Mouse (Mus musculus) lung, adult 18-20 months (tissue): ENCODE data around the gene Sel1l.

ENCODE experiments used
- DNase-seq, 2 experiments: peaks; one replicate each; pipeline ENCODE4 v3.0.0; 2022; ENCODE audit warnings: mixed read lengths in 2 of 2

Gene Sel1l

DNA sequence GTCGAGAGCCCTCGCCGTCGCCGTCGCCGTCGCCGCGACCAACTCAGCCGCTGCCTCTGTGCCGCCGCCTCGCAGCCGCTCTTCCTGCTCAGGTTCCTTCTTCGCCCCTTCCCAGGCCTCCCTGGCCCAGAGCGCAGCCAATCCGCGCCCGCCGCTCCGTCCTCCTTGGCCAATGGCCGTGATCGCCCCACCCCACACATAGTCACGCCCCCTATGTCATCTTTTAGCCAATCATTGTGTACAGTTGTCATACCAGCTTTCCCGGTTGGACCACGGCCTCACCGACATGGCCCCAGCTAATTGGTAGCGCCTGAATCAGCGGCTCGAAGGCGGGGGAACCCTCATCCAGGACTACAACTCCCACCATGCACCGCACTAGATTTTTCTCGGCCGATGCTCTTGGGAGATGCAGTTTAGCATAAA, at the start of gene Sel1l:
Gene Sel1l, minus strand, starts transcription at position 113 of the 423 bp plus-strand sequence.
- DNase-seq = peak; percentile 99

DNA sequence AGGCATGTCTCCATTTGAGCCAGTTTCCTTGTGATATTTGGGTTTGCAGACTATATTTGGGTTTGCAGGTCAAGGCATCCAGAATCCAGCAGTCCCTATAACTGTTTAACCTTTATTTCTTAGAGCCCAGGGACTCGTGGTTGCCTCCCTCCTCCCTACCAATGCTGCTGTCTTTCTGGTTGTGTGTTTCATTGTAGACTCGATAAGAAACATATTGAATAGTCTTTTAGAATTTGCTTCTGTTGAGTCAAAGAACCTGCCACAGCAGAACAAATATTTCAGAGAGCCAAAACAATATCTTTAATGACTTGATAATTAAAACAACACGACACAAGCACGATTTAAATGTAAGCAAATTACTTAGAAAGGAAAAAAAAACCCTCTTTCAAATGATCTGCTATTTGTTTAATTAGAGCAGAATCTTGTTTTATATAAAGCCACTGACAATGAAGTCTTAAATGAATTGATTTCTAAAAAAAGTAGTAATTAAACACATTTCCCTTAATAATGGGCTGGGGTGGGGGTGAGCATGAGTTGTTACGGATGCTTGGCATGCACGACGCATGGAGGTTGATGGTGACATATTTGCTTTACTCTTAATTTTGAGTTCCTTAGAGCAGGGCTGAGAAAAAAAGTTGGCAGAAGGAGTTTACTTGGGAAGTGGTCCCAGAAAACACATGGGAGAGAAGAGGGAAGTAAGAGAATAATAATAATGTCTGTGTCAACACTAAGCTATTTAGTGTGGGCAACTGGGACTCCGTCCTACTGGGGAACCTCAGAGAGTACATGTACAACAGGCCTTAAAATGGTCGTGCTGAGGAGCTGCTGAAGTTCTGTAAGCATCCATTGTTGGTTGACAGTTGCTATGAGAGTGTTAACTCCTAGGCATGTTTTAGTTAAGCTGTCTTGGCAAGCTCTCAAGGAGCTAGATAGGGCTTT, 43.9 kb upstream of the Sel1l start:
- no peak for DNase-seq

DNA sequence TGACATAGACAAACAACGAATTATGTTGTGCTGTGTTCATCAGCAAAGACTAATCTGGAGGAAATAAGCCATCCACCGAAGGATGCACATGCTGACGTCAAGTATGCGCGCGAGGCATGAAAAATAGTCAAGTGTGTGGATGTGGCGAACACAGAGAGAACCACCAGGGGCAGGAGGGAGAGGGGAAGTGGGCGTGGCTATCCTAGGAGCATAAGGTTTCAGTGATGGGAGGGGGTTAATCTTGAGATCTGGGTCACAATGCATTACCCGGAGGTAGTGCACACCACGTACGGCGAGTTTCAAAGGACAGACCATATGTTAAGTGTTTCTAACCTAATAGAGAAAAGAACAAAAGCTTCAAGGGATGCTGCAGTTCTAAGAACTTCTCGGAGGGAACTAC, 31.5 kb upstream of the Sel1l start:
- DNase-seq = no peak

- no peak for DNase-seq
Measured at GRCm38 (mm10) chr12:91878912-91879250, 29.9 kb upstream of the Sel1l start.

- DNase-seq = no peak
Measured at GRCm38 (mm10) chr12:91878056-91878911, 29.3 kb upstream of the Sel1l start.

- DNase-seq = peak; percentile 14 to 41
Measured at GRCm38 (mm10) chr12:91877646-91878045, 28.7 kb upstream of the Sel1l start.

DNA sequence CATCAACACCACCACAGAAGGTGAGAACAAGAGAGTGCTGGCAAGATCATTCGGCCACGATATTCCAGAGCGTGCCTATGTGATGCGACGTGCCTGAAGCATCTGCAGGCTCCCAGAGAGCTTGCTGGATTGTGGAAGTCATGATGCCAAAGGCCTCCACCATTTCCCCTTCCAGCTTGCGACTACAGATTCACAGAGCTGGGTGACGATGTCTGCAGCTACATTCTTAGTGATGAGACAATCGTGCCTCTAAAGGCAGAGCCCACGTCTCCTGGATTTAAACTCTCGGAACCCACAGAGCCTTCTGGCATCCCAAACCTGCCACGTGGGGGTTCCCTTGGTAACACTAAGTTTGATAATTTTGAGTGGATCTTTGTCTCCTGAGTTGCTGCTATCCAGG, 21.7 kb upstream of the Sel1l start:
- no peak for DNase-seq

DNA sequence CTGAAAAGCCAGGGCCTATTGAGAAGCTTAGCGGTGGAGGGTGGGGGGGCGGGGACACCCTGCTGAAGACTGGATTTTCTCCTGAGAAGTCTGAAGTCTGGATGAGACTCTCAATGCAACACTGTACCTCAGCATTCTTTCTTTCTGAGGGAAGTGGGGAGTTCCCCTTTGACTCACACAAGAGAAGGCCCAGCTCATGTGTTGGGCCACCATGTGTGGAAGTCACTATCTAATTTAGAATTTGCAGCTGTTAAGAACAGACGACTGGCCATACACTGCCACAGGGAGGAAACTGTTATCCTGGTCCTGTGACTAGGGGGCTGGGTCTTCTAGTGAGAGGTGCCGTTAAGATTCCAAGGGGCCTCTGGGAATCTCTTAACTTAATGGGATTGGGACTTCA, 20.4 kb upstream of the Sel1l start:
- no peak for DNase-seq

DNA sequence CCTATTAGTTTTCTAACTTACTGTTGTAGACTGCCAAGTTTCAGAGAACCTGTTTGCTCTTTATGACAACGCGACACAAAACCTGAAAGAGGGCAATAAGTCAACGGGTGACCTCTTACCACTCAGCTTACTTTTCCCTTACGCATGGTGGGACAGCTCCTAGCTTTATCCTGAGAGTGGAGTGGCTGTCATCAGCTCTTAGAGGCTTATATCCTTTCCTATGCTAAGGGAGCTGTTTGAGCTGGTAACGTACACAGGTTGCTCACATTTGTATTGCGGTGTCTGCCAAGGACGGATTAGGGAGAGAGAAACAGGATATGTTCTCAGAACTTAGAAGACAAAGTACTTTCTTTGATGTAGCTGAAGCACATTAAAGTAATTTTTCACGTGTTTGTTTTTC, 5.4 kb upstream of the Sel1l start:
- peak in 1 of 2 experiments; percentile 12 for DNase-seq

DNA sequence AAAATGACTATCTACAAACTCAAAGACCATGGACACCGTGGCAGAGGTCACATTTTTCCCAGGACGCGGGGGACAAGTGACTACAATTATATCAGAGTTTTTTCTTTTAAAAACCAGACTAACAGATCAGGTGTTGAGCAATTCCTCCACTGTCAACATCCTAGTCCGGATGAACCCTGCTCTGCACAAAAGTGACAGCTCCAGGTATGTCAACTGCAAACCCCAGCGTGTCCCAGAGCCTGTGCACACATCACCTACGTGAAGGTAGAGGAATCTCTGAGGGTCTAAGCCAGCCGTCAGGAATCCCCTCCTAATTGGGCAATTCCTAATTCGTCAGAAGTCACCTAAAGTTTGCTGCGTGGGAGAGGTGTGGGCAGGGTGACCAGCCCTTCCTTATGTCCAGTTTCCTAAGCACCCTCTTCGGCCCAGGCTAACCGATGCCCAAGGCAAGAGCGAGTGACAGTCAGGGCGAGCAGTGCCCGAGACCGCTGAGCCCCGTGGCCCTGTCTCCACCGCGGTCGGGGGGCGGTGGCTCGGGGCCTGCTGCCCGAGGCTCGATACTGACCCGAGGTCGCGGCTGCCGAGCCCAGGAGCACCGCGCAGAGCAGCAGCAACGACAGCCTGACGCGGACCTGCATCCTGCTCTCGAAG, 438 bp downstream of the Sel1l start:
- peak; percentile 5 to 10 for DNase-seq

- no peak for DNase-seq
Measured at GRCm38 (mm10) chr12:91846038-91846437, 2.9 kb downstream of the Sel1l start.

- DNase-seq = peak; percentile 18 to 38
Measured at GRCm38 (mm10) chr12:91845393-91845792, 3.6 kb downstream of the Sel1l start.

DNA sequence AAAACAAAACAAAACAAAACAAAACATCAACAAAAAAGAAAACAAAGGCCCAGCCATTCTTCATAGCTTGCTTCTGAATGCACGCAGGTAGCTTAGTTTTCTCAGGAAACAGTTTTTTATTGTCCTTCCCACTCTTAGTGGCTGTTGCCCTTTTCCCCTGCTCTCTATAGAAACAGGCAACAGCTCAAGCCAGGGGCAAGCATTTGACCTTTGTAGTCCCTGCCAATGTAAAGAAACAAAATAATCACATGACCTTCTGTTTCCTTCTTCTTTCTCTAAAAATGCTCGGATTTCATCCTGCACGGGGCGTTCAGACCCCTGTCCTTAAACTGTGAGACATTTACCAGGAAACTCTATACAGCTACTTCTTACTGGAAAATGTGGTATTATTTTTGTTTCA, 4.4 kb downstream of the Sel1l start:
- DNase-seq = peak in 1 of 2 experiments; percentile 18

GRCm38 (mm10) chr12:91843888-91844287, 5.1 kb downstream of the Sel1l start:
- no peak for DNase-seq

DNA sequence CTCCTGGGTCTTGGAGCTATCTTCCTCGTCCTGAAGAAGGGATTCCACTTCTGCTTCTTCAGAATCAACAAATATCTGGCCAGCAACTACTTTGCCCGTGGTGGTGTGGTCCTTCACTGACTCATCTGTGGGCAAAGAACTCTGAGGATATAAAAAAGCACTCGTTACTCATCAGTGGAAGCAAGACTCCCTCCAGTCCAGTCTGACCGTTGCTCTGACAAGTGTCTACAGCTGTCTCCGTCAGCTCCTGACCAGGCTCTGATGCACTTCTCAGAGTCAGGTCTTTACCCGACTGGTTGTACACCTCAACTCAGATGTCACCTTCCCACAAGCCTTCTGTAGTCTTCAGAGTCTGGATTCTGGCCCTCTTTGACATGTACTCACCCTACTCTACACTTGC, 7.2 kb downstream of the Sel1l start:
- DNase-seq = no peak

GRCm38 (mm10) chr12:91838261-91838660, 10.7 kb downstream of the Sel1l start:
- no peak for DNase-seq

DNA sequence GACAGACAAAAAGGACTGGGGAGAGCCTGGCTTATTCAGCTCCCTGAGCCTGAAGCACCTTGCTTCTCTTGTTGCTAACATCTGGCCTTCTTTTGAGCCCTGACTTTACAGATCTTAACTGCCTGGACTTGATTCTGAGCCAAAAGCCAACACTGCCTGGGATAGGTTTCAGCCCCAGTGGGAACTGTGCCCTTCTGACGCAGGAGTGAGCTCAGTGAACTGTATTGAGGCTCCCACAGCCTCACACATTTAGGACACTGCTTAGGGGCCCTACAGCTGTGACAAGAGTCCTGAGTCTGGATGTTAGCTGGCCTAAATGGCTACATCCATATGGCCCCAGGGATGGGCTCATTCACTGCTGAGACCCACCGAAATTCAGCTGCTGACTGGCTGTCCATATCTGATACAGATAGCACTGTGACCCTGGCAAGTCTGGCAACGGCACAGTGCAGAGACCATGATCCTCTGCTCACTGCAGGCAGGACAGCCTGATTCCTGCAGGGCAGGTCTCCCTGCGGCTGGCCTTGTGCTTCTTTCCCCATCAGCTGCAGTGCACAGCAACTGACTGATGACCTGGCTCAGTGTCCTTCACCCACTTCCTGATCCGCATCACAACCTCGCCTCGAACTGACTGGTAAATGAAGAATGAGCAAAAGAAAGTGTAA, 11.4 kb downstream of the Sel1l start:
- no peak for DNase-seq

- no peak for DNase-seq
Measured at GRCm38 (mm10) chr12:91833939-91834333, 15.0 kb downstream of the Sel1l start.

DNA sequence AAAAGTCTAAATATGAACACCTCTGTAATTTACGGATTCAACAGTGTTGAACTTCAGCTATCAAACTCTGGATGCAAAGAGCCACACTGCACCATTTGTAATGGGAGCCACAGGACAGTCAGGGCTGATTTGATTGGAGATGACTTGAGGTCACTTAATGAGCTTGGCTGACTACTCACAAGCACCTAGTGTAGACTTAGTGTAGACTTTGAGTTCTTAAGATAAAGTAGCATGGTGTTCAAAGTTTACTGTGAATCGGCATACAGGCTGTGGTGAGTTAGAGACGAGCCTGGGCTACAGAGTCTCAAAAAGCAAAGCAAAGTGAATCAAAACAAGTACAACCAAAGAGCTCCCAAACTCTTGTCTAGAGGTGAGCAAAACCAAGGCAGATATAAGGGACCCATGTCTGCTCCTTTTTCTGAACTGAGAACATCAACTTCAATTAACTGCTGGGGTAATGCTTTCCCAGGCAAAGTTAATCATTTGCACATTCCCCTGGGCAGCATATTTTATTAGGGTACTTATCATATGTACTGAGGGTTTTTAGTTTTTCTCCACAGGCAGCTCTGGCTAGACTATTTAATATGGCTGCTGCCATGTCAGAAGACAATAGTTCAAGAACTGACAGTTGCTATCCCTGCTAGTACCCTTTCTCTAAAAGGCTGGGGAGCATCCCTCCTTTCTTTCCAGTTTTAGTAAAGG, 15.6 kb downstream of the Sel1l start:
- DNase-seq = no peak

DNA sequence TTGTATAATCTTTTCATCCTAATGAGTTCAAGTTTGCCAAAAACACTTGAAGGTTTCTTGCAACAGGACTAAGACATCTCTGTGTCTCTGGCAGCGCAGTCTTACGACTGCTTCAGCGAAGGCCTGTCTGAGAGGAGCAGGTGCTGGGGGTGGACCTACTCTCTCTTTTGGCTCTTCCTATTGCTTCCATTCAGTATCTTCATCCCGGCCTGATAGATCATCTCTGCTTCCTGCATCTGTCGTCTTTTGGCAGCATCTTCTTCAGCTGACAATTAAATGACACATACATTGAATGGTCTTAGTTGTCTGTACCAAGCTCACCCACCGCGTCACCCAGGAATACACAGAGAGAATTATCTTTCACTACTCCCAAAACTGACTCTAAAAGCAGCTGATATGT, 17.5 kb downstream of the Sel1l start:
- DNase-seq = no peak

DNA sequence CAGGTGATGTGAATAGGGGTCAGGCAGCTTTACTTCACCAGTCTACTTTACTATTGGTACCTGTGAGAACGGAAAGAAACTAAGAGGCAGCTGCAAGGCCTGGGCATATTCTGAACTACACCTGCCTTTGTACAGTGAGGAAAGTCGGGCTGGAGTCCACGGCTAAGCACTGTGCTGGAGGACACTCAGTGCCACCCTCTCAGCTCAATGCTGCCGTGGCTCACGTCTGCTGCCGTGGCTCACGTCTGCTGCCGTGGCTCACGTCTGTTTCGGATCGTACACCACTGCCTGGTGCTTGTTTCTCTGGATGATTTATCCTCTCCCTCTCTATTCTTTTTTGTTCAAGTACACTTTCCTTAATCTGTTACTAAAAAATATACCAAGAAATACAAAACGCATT, 28.5 kb downstream of the Sel1l start:
- no peak for DNase-seq

DNA sequence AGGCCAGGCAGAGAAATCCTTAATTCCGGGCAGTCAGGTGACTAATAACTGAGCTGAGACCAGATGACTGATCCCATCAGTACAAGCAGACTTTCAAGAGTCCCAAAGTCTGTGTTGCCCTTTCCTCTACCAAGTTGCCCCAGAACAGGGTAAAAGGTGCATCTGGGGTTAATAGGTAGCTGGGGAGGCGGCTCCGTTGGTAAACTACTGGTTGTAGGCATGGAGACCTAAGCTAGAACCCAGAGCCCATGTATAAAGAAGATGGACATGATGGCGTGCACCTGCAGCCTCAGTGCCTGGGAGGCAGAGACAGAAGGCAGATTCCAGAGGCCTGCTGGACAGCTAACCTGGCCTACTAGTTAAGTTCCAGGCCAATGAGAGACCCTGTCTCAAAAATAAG, 30.2 kb downstream of the Sel1l start:
- DNase-seq = no peak
